16 mouse cellular contexts compared by ENCODE assay signal in the genomic region with DNA sequence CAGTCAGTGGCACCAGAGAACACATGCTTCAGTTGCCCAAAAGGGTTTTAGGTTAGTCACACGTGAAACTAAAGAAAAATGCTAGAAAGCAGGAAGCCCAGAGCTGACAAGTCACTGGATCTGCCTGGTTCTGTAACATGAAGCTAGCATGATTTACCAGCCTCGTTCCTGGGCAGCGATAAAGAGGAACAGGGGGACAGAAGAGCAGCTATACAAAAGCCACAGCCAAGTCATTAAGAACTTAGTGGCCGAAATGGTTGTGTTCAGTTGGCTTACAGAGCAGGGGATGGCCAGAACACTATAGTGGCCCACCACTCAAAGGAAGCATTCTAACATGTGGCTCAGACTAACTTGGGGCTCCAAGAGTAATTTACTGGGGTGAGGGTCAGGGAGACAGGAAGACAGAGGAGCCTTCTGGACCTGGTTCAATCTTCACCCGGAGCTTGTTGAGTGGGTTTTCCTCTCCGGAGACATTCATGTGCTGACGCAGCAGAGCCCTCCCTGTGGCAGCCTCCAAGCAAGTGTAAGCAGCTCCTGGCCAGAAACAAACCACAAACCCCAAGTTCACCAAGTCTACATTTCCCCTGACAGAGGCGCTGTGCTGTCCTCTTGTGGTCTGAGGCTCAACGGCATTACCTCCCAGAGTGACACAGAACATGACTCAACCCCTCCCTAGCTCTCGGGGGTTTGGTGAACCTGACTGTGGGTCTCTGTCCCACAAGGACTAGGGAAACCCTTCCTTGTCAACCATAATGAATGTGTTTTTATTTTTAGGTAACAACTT. TPM values are rescaled to one million over a fixed set of nuclear protein-coding genes. Genes with fewer than 3 reads are reported as not detected.
A peak's percentile ranks its signal among the peaks of the same experiment; 100 is the strongest.
DNase-seq lines count a peak whose midpoint lies in the region; ATAC-seq and TF ChIP-seq lines count a peak whose summit lies in the region.
"Had no signal": no experiment of that assay in that cellular context is flagged by ENCODE, and none has a peak within 500 bp of the region (broad histone marks: within the 10 kb centered on the region; RNA-seq: fewer than 3 reads in every experiment).

No protein-coding gene starts in this region.

- no peak overlapping the region for H3K27ac ChIP-seq in midbrain, embryonic 11.5 days (ENCODE audit: low read depth, low read length)
- H3K27ac ChIP-seq in midbrain, embryonic 10.5 days (replicated peaks), result no peak overlapping the region
- H3K27ac ChIP-seq in liver, embryonic 14.5 days, result no peak overlapping the region
- H3K27ac ChIP-seq in stomach, postnatal 0 days (replicated peaks), result peak overlapping the region; percentile 86; the same call in 1 of the 2 replicates
- H3K27ac ChIP-seq: forebrain, embryonic 10.5 days; heart, embryonic 13.5 days; hindbrain, embryonic 15.5 days; midbrain, embryonic 13.5 days; neural tube, embryonic 12.5 days had no signal

- H3K36me3 ChIP-seq in midbrain, embryonic 11.5 days (ENCODE audit: control insufficient read depth, insufficient read depth, low read length), result peaks cover 2% of the 10 kb centered on the region; the same call in 1 of the 2 replicates
- peaks cover 88% of the 10 kb centered on the region for H3K36me3 ChIP-seq in midbrain, embryonic 10.5 days
- 0 out of 2 replicates have a peak, but pooled peaks cover 2% of the 10 kb centered on the region for H3K36me3 ChIP-seq in liver, embryonic 14.5 days (replicated peaks; ENCODE audit: control insufficient read depth, insufficient read depth, low read depth)
- peaks cover 14% of the 10 kb centered on the region; the same call in 1 of the 2 replicates for H3K36me3 ChIP-seq in stomach, postnatal 0 days (ENCODE audit: control insufficient read depth, insufficient read depth, low read length)

- no peaks in the 10 kb centered on the region for H3K27me3 ChIP-seq in midbrain, embryonic 11.5 days (ENCODE audit: control insufficient read depth, insufficient read depth, low read length)
- no peaks in the 10 kb centered on the region for H3K27me3 ChIP-seq in midbrain, embryonic 10.5 days (ENCODE audit: low read depth, poor library complexity, severe bottlenecking)
- no peaks in the 10 kb centered on the region for H3K27me3 ChIP-seq in liver, embryonic 14.5 days (ENCODE audit: control insufficient read depth, insufficient read depth, low read length)
- no peaks in the 10 kb centered on the region for H3K27me3 ChIP-seq in stomach, postnatal 0 days (ENCODE audit: control insufficient read depth, insufficient read depth, low read length)
- H3K27me3 ChIP-seq: heart, embryonic 13.5 days; hindbrain, embryonic 15.5 days; midbrain, embryonic 13.5 days; neural tube, embryonic 12.5 days had no signal

- no peak overlapping the region for H3K4me2 ChIP-seq in midbrain, embryonic 11.5 days
- no peak overlapping the region for H3K4me2 ChIP-seq in liver, embryonic 14.5 days (ENCODE audit: low read depth)
- no peak overlapping the region for H3K4me2 ChIP-seq in stomach, postnatal 0 days (replicated peaks; ENCODE audit: low read depth)
- H3K4me2 ChIP-seq: heart, embryonic 13.5 days; hindbrain, embryonic 15.5 days; midbrain, embryonic 13.5 days; neural tube, embryonic 12.5 days had no signal

- no peaks in the 10 kb centered on the region for H3K9me3 ChIP-seq in midbrain, embryonic 11.5 days (ENCODE audit: control insufficient read depth, low read length)
- no peaks in the 10 kb centered on the region for H3K9me3 ChIP-seq in midbrain, embryonic 10.5 days (replicated peaks)
- no peaks in the 10 kb centered on the region for H3K9me3 ChIP-seq in liver, embryonic 14.5 days (ENCODE audit: control insufficient read depth, low read length)
- no peaks in the 10 kb centered on the region for H3K9me3 ChIP-seq in stomach, postnatal 0 days (ENCODE audit: control insufficient read depth, low read length)
- H3K9me3 ChIP-seq: forebrain, embryonic 10.5 days; heart, embryonic 13.5 days; hindbrain, embryonic 15.5 days; midbrain, embryonic 13.5 days; neural tube, embryonic 12.5 days had no signal

- H3K9ac ChIP-seq in midbrain, embryonic 11.5 days (ENCODE audit: low read length), result no peak overlapping the region
- no peak overlapping the region for H3K9ac ChIP-seq in liver, embryonic 14.5 days (replicated peaks)
- no peak overlapping the region for H3K9ac ChIP-seq in stomach, postnatal 0 days (ENCODE audit: low read length)
- H3K9ac ChIP-seq: heart, embryonic 13.5 days; hindbrain, embryonic 15.5 days; midbrain, embryonic 13.5 days; neural tube, embryonic 12.5 days had no signal

- ATAC-seq in midbrain, embryonic 11.5 days (ENCODE audit: low FRiP score), result no peak
- ATAC-seq in liver, embryonic 14.5 days (ENCODE audit: insufficient read depth), result no peak
- ATAC-seq in stomach, postnatal 0 days (ENCODE audit: low FRiP score, low TSS enrichment), result 0 out of 2 replicates have a peak, but pooled peaks have one; percentile 11
- ATAC-seq: midbrain, embryonic 13.5 days had no signal

- no peaks in the 10 kb centered on the region for H3K4me1 ChIP-seq in midbrain, embryonic 11.5 days (ENCODE audit: control insufficient read depth, insufficient read depth, low read length)
- H3K4me1 ChIP-seq in midbrain, embryonic 10.5 days, result no peaks in the 10 kb centered on the region
- H3K4me1 ChIP-seq in liver, embryonic 14.5 days (replicated peaks; ENCODE audit: control insufficient read depth in 2 of 2, insufficient read depth in 2 of 2, low read length in 1 of 2), result no peaks in the 10 kb centered on the region
- no peaks in the 10 kb centered on the region for H3K4me1 ChIP-seq in stomach, postnatal 0 days (replicated peaks; ENCODE audit: control insufficient read depth, insufficient read depth)
- H3K4me1 ChIP-seq: forebrain, embryonic 10.5 days; heart, embryonic 13.5 days; hindbrain, embryonic 15.5 days; midbrain, embryonic 13.5 days; neural tube, embryonic 12.5 days had no signal

- no peak for TF ChIP-seq EP300 in liver, embryonic 14.5 days (IDR thresholded peaks at IDR 0.05; ENCODE audit: low read depth)
- no peak for TF ChIP-seq EP300 in stomach, postnatal 0 days (optimal IDR thresholded peaks at IDR 0.05)

- peak; percentile 44 for TF ChIP-seq CTCF in liver, embryonic 14.5 days (IDR thresholded peaks at IDR 0.05; ENCODE audit: low read depth)
- TF ChIP-seq CTCF in stomach, postnatal 0 days (IDR thresholded peaks at IDR 0.05; ENCODE audit: low read depth), result peak; percentile 70

- DNase-seq in midbrain, embryonic 11.5 days (ENCODE audit: low spot score, missing footprints), result peak; percentile 23
- no peak for DNase-seq in midbrain, embryonic 10.5 days (ENCODE audit: low spot score)
- peak; percentile 3 for DNase-seq in T-cell, adult 2 months (ENCODE audit: low spot score)
- DNase-seq in liver, embryonic 14.5 days (ENCODE audit: low read depth in 3 of 3, low spot score in 3 of 3), result no peak
- DNase-seq in stomach, postnatal 0 days (ENCODE audit: low spot score), result peak; percentile 63
- DNase-seq in cerebellum, adult 9-11 months, result no peak
- DNase-seq in urinary bladder, adult 2 months (ENCODE audit: low spot score), result no peak
- DNase-seq: adrenal gland, adult 8-10 months; embryo, embryonic 11 days; kidney, postnatal 10 days; retina, postnatal 1 day had no signal

- 92% methylated on average over 10 of the region's 10 CpGs for WGBS in midbrain, embryonic 11.5 days
- WGBS in midbrain, embryonic 10.5 days, result 87% methylated on average over 10 of the region's 10 CpGs
- 21% methylated on average over 10 of the region's 10 CpGs for WGBS in liver, embryonic 14.5 days (ENCODE audit: insufficient replicate concordance)
- 70% methylated on average over 10 of the region's 10 CpGs for WGBS in stomach, postnatal 0 days

- no peak overlapping the region for H3K4me3 ChIP-seq in midbrain, embryonic 11.5 days (ENCODE audit: low read depth, low read length)
- H3K4me3 ChIP-seq in midbrain, embryonic 10.5 days, result no peak overlapping the region
- no peak overlapping the region for H3K4me3 ChIP-seq in liver, embryonic 14.5 days (ENCODE audit: insufficient read depth in 1 of 2, low read depth in 2 of 2, low read length in 2 of 2)
- no peak overlapping the region for H3K4me3 ChIP-seq in stomach, postnatal 0 days (ENCODE audit: low read depth, low read length)
- H3K4me3 ChIP-seq: forebrain, embryonic 10.5 days; heart, embryonic 13.5 days; hindbrain, embryonic 15.5 days; midbrain, embryonic 13.5 days; neural tube, embryonic 12.5 days had no signal

RNA-seq across cellular contexts. Expression of gene Elf3, which starts 9.5 kb away (rescaled TPM):
- polyA plus RNA-seq in midbrain, embryonic 11.5 days (2014; fragmentation: Nextera tagmentation; extraction: Ambion mirVana), result 0.21 and 0.42 TPM in 2 replicates
- polyA plus RNA-seq in midbrain, embryonic 10.5 days (2016; fragmentation: Nextera tagmentation; extraction: Ambion mirVana), result 0.77 and 1.6 TPM in 2 replicates
- 0.57 and 0.58 TPM in 2 replicates for polyA plus RNA-seq in liver, embryonic 14.5 days (2012; rRNA removed)
- polyA plus RNA-seq in liver, embryonic 14.5 days (2014; fragmentation: Nextera tagmentation; extraction: Ambion mirVana), result 0.43 and 0.61 TPM in 2 replicates
- polyA plus RNA-seq in stomach, postnatal 0 days (2015; fragmentation: Nextera tagmentation; extraction: Ambion mirVana), result 152 and 162 TPM in 2 replicates
- 46.7 and 50.1 TPM in 2 replicates for polyA plus RNA-seq in urinary bladder, adult 2 months (2012; rRNA removed)

RNA-seq across cellular contexts. Expression of gene Rnpep, which starts 16.0 kb away (rescaled TPM):
- polyA plus RNA-seq in midbrain, embryonic 11.5 days (2014; fragmentation: Nextera tagmentation; extraction: Ambion mirVana), result 95.8 and 96.2 TPM in 2 replicates
- 94.7 and 97.5 TPM in 2 replicates for polyA plus RNA-seq in midbrain, embryonic 10.5 days (2016; fragmentation: Nextera tagmentation; extraction: Ambion mirVana)
- polyA plus RNA-seq in liver, embryonic 14.5 days (2012; rRNA removed), result 7.3 and 8.4 TPM in 2 replicates
- polyA plus RNA-seq in liver, embryonic 14.5 days (2014; fragmentation: Nextera tagmentation; extraction: Ambion mirVana), result 23.0 and 24.2 TPM in 2 replicates
- 54.7 and 61.2 TPM in 2 replicates for polyA plus RNA-seq in stomach, postnatal 0 days (2015; fragmentation: Nextera tagmentation; extraction: Ambion mirVana)
- polyA plus RNA-seq in urinary bladder, adult 2 months (2012; rRNA removed), result 46.6 and 55.6 TPM in 2 replicates

RNA-seq across cellular contexts. Expression of gene Timm17a, which starts 45.7 kb away (rescaled TPM):
- polyA plus RNA-seq in midbrain, embryonic 11.5 days (2014; fragmentation: Nextera tagmentation; extraction: Ambion mirVana), result 177 and 180 TPM in 2 replicates
- polyA plus RNA-seq in midbrain, embryonic 10.5 days (2016; fragmentation: Nextera tagmentation; extraction: Ambion mirVana), result 192 and 200 TPM in 2 replicates
- 15.4 and 26.0 TPM in 2 replicates for polyA plus RNA-seq in liver, embryonic 14.5 days (2012; rRNA removed)
- 136 and 146 TPM in 2 replicates for polyA plus RNA-seq in liver, embryonic 14.5 days (2014; fragmentation: Nextera tagmentation; extraction: Ambion mirVana)
- 237 and 250 TPM in 2 replicates for polyA plus RNA-seq in stomach, postnatal 0 days (2015; fragmentation: Nextera tagmentation; extraction: Ambion mirVana)
- 80.8 and 92.8 TPM in 2 replicates for polyA plus RNA-seq in urinary bladder, adult 2 months (2012; rRNA removed)

RNA-seq across cellular contexts. Expression of gene Lmod1, which starts 56.8 kb away (rescaled TPM):
- polyA plus RNA-seq in midbrain, embryonic 11.5 days (2014; fragmentation: Nextera tagmentation; extraction: Ambion mirVana), result 0.39 and 0.81 TPM in 2 replicates
- polyA plus RNA-seq in midbrain, embryonic 10.5 days (2016; fragmentation: Nextera tagmentation; extraction: Ambion mirVana), result 0.46 and 0.62 TPM in 2 replicates
- 0.05 and 0.08 TPM in 2 replicates for polyA plus RNA-seq in liver, embryonic 14.5 days (2012; rRNA removed)
- polyA plus RNA-seq in liver, embryonic 14.5 days (2014; fragmentation: Nextera tagmentation; extraction: Ambion mirVana), result 0.04 and 0.10 TPM in 2 replicates
- 19.5 and 22.4 TPM in 2 replicates for polyA plus RNA-seq in stomach, postnatal 0 days (2015; fragmentation: Nextera tagmentation; extraction: Ambion mirVana)
- 146 and 250 TPM in 2 replicates for polyA plus RNA-seq in urinary bladder, adult 2 months (2012; rRNA removed)

Comparison
In these comparisons a context has a peak if more than half of its experiments do, and no peak if none do; other contexts are left out.
1. DNase-seq: peak in midbrain, embryonic 11.5 days (single experiment), T-cell, adult 2 months (single experiment) and stomach, postnatal 0 days (single experiment); none in midbrain, embryonic 10.5 days (single experiment), liver, embryonic 14.5 days (0 of 3), cerebellum, adult 9-11 months (single experiment) and urinary bladder, adult 2 months (single experiment).
2. RNA of gene Elf3, which starts 9.5 kb away (polyA plus RNA-seq): 152 to 162 TPM in stomach, postnatal 0 days and 46.7 to 50.1 TPM in urinary bladder, adult 2 months; 0.77 to 1.6 TPM in midbrain, embryonic 10.5 days, 0.43 to 0.61 TPM in liver, embryonic 14.5 days and 0.21 to 0.42 TPM in midbrain, embryonic 11.5 days; every median in the first group is over 10 times any median in the second.